Mouse (Mus musculus) thymus, adult 2 months (tissue): ENCODE results near the gene Fbxl15.

Experiments
- CTCF ChIP-seq: fragments of 200-500 bp; IDR thresholded peaks from 2 replicates; pipeline ENCODE4 v1.5.1; 2012; ENCODE audit warnings: mild to moderate bottlenecking, control low read depth, low read length, moderate library complexity, borderline replicate concordance; ENCODE audit not compliant: control insufficient read depth, poor library complexity, insufficient read depth; ENCODE audit errors: extremely low read depth
- POLR2A ChIP-seq: fragments of 200-500 bp; IDR thresholded peaks from 2 replicates; pipeline ENCODE4 v1.6.1; 2012; ENCODE audit warnings: mild to moderate bottlenecking, low read length, control low read depth, moderate library complexity; ENCODE audit not compliant: control insufficient read depth, poor library complexity, insufficient read depth; ENCODE audit errors: extremely low read depth

DNA sequence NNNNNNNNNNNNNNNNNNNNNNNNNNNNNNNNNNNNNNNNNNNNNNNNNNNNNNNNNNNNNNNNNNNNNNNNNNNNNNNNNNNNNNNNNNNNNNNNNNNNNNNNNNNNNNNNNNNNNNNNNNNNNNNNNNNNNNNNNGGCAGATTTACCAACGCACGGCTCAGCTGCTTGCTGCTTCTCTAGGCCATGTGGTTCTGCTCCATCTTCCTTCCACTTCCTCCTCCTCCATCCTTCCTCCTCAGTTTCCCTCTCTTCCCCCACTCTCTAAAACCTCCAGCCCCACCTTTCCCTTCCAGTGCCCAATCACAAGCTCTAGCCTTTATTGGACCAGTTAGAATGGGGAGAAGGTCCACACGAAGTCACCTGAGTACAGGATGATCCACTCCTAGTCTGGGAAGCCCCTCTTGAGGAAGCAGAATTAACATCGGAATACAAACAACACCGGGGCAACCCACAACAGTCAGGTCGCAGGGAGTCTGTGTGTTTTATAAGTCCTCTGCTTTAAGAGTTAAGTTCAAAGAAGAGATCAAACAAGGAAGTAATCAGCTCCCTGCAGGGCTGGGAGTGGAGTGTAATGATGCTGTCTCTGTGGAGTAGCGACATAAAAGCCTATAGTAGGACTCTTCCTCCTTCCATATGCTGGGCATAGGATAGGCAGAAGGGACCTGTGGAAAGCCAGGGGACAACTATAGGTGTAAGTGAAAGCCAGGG lies 16.9 kb downstream of the Fbxl15 start:
- TF ChIP-seq CTCF (no peak), POLR2A (no peak)
